Mouse (Mus musculus): ENCODE measurements at regions not wholly inside any gene's neighbourhood (a gene's known extent, or its start where the extent isn't known, plus 50 kb on each side); places are given as distances from the start of the nearest gene placed in this dataset.

- peak; percentile 23 for DNase-seq (ENCODE audit: low spot score)
Observed at GRCm38 (mm10) chrX:4688291-4688690, 112.0 kb upstream of the Btbd35f4 start.
